Mouse (Mus musculus) hindbrain, embryonic 10.5 days (tissue): ENCODE results near the gene Ptch2. TPM values are rescaled to one million over a fixed set of nuclear protein-coding genes. Genes with fewer than 3 reads are reported as not detected.
A peak's percentile ranks its signal among the peaks of the same experiment; 100 is the strongest.

Source experiments
- DNase-seq: peaks from one replicate; pipeline ENCODE4 v3.0.0-alpha.2; 2017; ENCODE audit warnings: low spot score
- H3K27ac ChIP-seq: fragments of 300-500 bp; sonication (generic); 2 replicates; pipeline ENCODE4 v1.5.1; 2016; ENCODE audit warnings: mild to moderate bottlenecking, moderate library complexity
- H3K27me3 ChIP-seq: fragments of 300-500 bp; sonication (generic); 2 replicates; pipeline ENCODE4 v1.6.1; 2016; ENCODE audit warnings: mild to moderate bottlenecking; ENCODE audit not compliant: poor library complexity, insufficient read depth, severe bottlenecking
- H3K36me3 ChIP-seq: fragments of 300-500 bp; sonication (generic); 2 replicates; pipeline ENCODE4 v1.6.1; 2016; ENCODE audit warnings: mild to moderate bottlenecking, moderate library complexity
- H3K4me1 ChIP-seq: fragments of 300-500 bp; sonication (generic); replicated peaks from 2 replicates; pipeline ENCODE4 v1.6.1; 2016; ENCODE audit warnings: mild to moderate bottlenecking
- H3K4me3 ChIP-seq: fragments of 300-500 bp; sonication (generic); 2 replicates; pipeline ENCODE4 v1.5.1; 2016; ENCODE audit warnings: mild to moderate bottlenecking, moderate library complexity
- H3K9me3 ChIP-seq: fragments of 300-500 bp; sonication (generic); 2 replicates; pipeline ENCODE4 v1.6.1; 2016; ENCODE audit warnings: mild to moderate bottlenecking, moderate library complexity
- WGBS: fragments of 180-500 bp; shearing (Covaris S2); methylation state at CpG from one replicate; pipeline ENCODE4 v1.1.7; 2016; 5-methylcytosine and 5-hydroxymethylcytosine counted together
- polyA plus RNA-seq: library from polyadenylated mRNA; unstranded; fragments of >200 nt; fragmentation: Nextera tagmentation; extraction: Ambion mirVana; gene quantifications from 2 replicates; pipeline ENCODE4 v1.2.1, GENCODE M21; 2016

Ptch2 gene
- polyA plus RNA-seq, 1 experiment from 2014 or later, result 6.9 TPM

- H3K27me3 ChIP-seq, result no peaks in the 10 kb centered on the region
- DNase-seq, result no peak
- H3K27ac ChIP-seq, result no peak overlapping the region
- H3K9me3 ChIP-seq, result no peaks in the 10 kb centered on the region
- peaks cover 42% of the 10 kb centered on the region for H3K36me3 ChIP-seq
- no peak overlapping the region for H3K4me3 ChIP-seq
- H3K4me1 ChIP-seq, result 0 out of 2 replicates have a peak, but pooled peaks cover 8% of the 10 kb centered on the region
- WGBS, result 86% methylated on average over 7 of the region's 7 CpGs
These were observed 7.8 kb upstream of the Ptch2 start for GRCm38 (mm10) chr4:117087948-117088640.

GRCm38 (mm10) chr4:117090586-117090985, 5.3 kb upstream of the Ptch2 start:
- DNase-seq, result no peak
- WGBS, result 85% methylated on average over 7 of the region's 7 CpGs
- Histone ChIP-seq H3K36me3 (peaks cover 25% of the 10 kb centered on the region), H3K27me3 (peaks cover 16% of the 10 kb centered on the region), H3K4me3 (no peak overlapping the region), H3K27ac (no peak overlapping the region), H3K9me3 (no peaks in the 10 kb centered on the region), H3K4me1 (peaks cover 16% of the 10 kb centered on the region)

GRCm38 (mm10) chr4:117094626-117095361, 1.1 kb upstream of the Ptch2 start:
- H3K27ac ChIP-seq, result no peak overlapping the region
- peaks cover 40% of the 10 kb centered on the region for H3K27me3 ChIP-seq
- WGBS, result 91% methylated on average over 3 of the region's 3 CpGs
- no peak for DNase-seq
- H3K36me3 ChIP-seq, result no peaks in the 10 kb centered on the region; the same call in 1 of the 2 replicates
- H3K4me1 ChIP-seq, result peaks cover 48% of the 10 kb centered on the region
- H3K4me3 ChIP-seq, result no peak overlapping the region
- H3K9me3 ChIP-seq, result no peaks in the 10 kb centered on the region

- H3K27ac ChIP-seq, result peak overlapping the region; percentile 89
- no peaks in the 10 kb centered on the region for H3K9me3 ChIP-seq
- H3K4me1 ChIP-seq, result peaks cover 45% of the 10 kb centered on the region
- H3K4me3 ChIP-seq, result peak overlapping the region; percentile 72
- H3K36me3 ChIP-seq, result peaks cover 9% of the 10 kb centered on the region; the same call in 1 of the 2 replicates
- 16% methylated on average over 5 of the region's 5 CpGs for WGBS
- peaks cover 40% of the 10 kb centered on the region for H3K27me3 ChIP-seq
- DNase-seq, result peak; percentile 24
These were observed 791 bp downstream of the Ptch2 start for GRCm38 (mm10) chr4:117096666-117097065.

GRCm38 (mm10) chr4:117097969-117098763, 2.3 kb downstream of the Ptch2 start:
- H3K4me1 ChIP-seq, result peaks cover 45% of the 10 kb centered on the region
- H3K27me3 ChIP-seq, result peaks cover 40% of the 10 kb centered on the region
- H3K27ac ChIP-seq, result peak overlapping the region; percentile 23; the same call in 1 of the 2 replicates
- peak overlapping the region; percentile 5; the same call in 1 of the 2 replicates for H3K4me3 ChIP-seq
- H3K9me3 ChIP-seq, result no peaks in the 10 kb centered on the region
- H3K36me3 ChIP-seq, result peaks cover 14% of the 10 kb centered on the region; the same call in 1 of the 2 replicates
- 61% methylated on average over 8 of the region's 8 CpGs for WGBS
- DNase-seq, result peak; percentile 18

- Histone ChIP-seq H3K9me3 (no peaks in the 10 kb centered on the region), H3K27ac (no peak overlapping the region), H3K36me3 (peaks cover 14% of the 10 kb centered on the region; the same call in 1 of the 2 replicates), H3K4me3 (peak overlapping the region; percentile 5; the same call in 1 of the 2 replicates), H3K4me1 (peaks cover 45% of the 10 kb centered on the region), H3K27me3 (peaks cover 40% of the 10 kb centered on the region)
- DNase-seq, result no peak
- WGBS, result 73% methylated on average over 2 of the region's 2 CpGs
These were observed 2.8 kb downstream of the Ptch2 start for GRCm38 (mm10) chr4:117098764-117099036.

GRCm38 (mm10) chr4:117100036-117100435, 4.2 kb downstream of the Ptch2 start:
- H3K4me1 ChIP-seq, result peaks cover 43% of the 10 kb centered on the region

GRCm38 (mm10) chr4:117101218-117101617, 5.3 kb downstream of the Ptch2 start:
- DNase-seq, result peak; percentile 53
- WGBS, result 52% methylated on average over 7 of the region's 7 CpGs
- peaks cover 27% of the 10 kb centered on the region for H3K36me3 ChIP-seq
- H3K9me3 ChIP-seq, result no peaks in the 10 kb centered on the region
- H3K27ac ChIP-seq, result peak overlapping the region; percentile 40; the same call in 1 of the 2 replicates
- peaks cover 39% of the 10 kb centered on the region for H3K4me1 ChIP-seq
- no peak overlapping the region for H3K4me3 ChIP-seq
- H3K27me3 ChIP-seq, result peaks cover 23% of the 10 kb centered on the region

More at GRCm38 (mm10) chr4:117100036-117100435, 4.2 kb downstream of the Ptch2 start:
- H3K9me3 ChIP-seq, result no peaks in the 10 kb centered on the region
- DNase-seq, result no peak
- H3K36me3 ChIP-seq, result peaks cover 20% of the 10 kb centered on the region; the same call in 1 of the 2 replicates
- WGBS, result 75% methylated on average over 4 of the region's 4 CpGs
- no peak overlapping the region for H3K27ac ChIP-seq
- no peak overlapping the region for H3K4me3 ChIP-seq
- peaks cover 29% of the 10 kb centered on the region for H3K27me3 ChIP-seq

GRCm38 (mm10) chr4:117104672-117105071, 8.8 kb downstream of the Ptch2 start:
- WGBS, result 81% methylated on average over 10 of the region's 10 CpGs
- peaks cover 54% of the 10 kb centered on the region for H3K36me3 ChIP-seq
- DNase-seq, result no peak
- H3K27me3 ChIP-seq, result no peaks in the 10 kb centered on the region; the same call in 1 of the 2 replicates
- no peak overlapping the region for H3K4me3 ChIP-seq
- no peaks in the 10 kb centered on the region for H3K9me3 ChIP-seq
- H3K4me1 ChIP-seq, result peaks cover 10% of the 10 kb centered on the region
- H3K27ac ChIP-seq, result no peak overlapping the region

GRCm38 (mm10) chr4:117105127-117105526, 9.3 kb downstream of the Ptch2 start:
- 64% methylated on average over 10 of the region's 10 CpGs for WGBS
- no peaks in the 10 kb centered on the region; the same call in 1 of the 2 replicates for H3K27me3 ChIP-seq
- H3K4me1 ChIP-seq, result peaks cover 10% of the 10 kb centered on the region
- H3K27ac ChIP-seq, result no peak overlapping the region
- DNase-seq, result no peak
- H3K4me3 ChIP-seq, result no peak overlapping the region
- H3K36me3 ChIP-seq, result peaks cover 59% of the 10 kb centered on the region
- H3K9me3 ChIP-seq, result no peaks in the 10 kb centered on the region

GRCm38 (mm10) chr4:117107813-117108523, 12.1 kb downstream of the Ptch2 start:
- Histone ChIP-seq H3K4me3 (no peak overlapping the region), H3K4me1 (peaks cover 7% of the 10 kb centered on the region), H3K27ac (no peak overlapping the region), H3K27me3 (no peaks in the 10 kb centered on the region; the same call in 1 of the 2 replicates), H3K9me3 (no peaks in the 10 kb centered on the region), H3K36me3 (peaks cover 68% of the 10 kb centered on the region)
- 89% methylated on average over 18 of the region's 18 CpGs for WGBS
- DNase-seq, result no peak

GRCm38 (mm10) chr4:117108524-117108849, 12.6 kb downstream of the Ptch2 start:
- WGBS, result 94% methylated on average over 6 of the region's 6 CpGs
- H3K36me3 ChIP-seq, result peaks cover 73% of the 10 kb centered on the region
- no peak for DNase-seq
- no peak overlapping the region for H3K4me3 ChIP-seq
- no peaks in the 10 kb centered on the region for H3K9me3 ChIP-seq
- H3K27me3 ChIP-seq, result no peaks in the 10 kb centered on the region; the same call in 1 of the 2 replicates
- no peak overlapping the region for H3K27ac ChIP-seq
- H3K4me1 ChIP-seq, result peaks cover 7% of the 10 kb centered on the region
